Mouse (Mus musculus) lung, postnatal 25 days (tissue): ENCODE data around the gene Mrpl38.

Source experiments
- DNase-seq: peaks from one replicate; pipeline ENCODE4 v3.0.0; 2022; ENCODE audit warnings: low spot score

Mrpl38 gene

DNA sequence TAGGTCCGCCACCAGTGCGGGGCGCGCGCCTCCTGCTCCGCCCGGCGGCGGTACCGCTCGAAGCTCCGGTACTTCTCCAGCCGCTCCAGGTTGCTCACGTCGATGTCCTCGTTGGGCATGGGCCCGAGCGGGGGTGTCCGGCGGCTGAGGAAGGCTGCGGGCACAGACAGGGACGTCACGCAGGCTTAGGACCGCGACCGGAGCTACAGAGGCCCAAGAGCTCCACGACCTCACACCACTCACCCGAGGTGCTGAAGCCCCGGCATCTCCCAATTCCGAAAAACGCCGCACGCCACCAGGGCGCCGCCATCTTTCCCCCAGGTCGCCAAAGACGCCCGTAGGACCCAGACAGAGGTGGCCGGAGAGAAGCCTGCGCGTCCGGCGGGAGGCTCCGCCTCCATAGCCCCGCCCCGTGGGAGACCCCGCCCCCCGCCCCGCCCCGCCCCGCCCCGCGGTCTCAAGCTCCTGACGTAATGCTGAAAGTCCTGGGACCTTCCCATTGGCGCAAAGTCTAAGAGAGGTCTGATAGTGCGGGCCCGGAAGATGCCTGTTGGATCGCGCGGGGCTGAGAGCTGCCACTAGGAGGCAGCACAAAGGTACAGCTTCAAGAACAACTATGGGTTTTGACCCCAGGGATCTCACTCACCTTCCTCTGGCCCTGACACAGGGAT, at the start of gene Mrpl38:
Gene Mrpl38 (minus strand): TSS at position 401 of the 671 bp plus-strand sequence.
- DNase-seq: peak; percentile 93

DNA sequence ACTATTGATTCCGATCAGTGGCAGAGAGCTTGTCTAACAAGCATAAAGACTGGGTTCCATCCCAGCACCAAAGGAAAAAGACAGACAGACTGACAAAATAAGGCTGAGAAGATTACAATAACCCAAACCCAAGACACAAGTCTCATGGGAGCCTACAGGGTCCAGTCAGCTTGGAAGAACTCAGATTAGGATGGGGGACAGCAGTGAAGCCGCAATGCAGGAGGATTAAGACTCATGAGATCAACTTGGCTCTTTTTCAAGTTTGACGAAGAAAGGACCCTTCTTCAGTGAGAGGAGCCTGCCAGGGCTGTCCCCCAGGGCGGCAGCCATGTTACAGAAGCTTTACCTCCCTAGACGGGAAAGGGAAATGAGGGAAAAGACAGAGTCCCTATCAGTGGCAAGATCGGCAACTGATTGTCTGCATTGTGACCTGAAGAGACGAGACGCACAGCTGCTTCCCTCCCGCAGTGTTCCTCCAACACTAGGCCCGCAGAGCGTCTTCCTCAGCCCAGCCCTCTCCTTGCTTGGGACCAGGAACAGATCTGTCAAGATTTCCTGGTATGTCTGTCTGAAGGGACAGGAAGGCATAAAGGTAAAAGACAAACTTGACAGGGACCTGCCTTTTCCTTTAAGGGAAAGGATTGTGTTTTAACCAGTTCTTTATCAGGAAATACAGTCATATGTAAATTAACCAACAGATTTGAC, 48.7 kb upstream of the Mrpl38 start:
- no peak for DNase-seq

DNA sequence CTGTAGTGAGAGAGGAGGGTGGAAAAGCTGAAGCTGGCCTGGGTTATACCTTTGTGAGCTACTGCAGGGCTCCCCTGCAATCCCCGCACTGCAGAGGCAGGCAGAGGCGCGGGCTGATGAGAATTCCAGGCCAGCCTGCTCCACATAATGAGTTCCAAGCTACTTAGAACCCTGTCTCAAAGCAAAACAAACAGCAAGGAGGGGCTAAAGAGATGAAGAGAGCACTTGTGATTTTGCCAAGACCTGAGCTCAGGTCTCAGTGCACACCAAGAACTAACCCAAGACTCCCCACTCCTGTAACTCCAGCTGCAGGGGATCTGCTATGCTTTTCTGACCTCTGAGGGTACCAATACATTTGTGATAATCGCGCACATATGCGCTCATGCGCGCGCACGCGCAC, 47.7 kb upstream of the Mrpl38 start:
- DNase-seq: no peak

DNA sequence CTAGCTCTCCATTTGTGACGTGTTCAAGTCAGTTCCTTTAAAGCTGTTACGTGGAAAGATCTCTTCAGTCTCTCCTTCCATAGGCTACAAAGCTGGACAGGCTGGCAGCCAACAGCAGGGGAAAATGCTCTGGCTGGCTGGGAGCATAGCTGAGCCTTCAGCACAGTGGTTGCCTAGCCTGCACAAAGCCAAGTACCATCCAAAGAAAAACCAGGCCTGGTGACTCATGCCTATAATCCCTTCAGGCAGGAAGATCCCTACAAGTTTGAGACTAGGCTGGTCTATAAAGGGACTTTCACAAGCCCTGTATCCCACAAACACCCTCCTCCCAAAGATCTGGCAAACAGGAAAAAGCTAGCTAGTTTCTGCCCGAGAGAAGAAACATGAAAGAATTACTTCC, 47.2 kb upstream of the Mrpl38 start:
- DNase-seq: no peak

DNA sequence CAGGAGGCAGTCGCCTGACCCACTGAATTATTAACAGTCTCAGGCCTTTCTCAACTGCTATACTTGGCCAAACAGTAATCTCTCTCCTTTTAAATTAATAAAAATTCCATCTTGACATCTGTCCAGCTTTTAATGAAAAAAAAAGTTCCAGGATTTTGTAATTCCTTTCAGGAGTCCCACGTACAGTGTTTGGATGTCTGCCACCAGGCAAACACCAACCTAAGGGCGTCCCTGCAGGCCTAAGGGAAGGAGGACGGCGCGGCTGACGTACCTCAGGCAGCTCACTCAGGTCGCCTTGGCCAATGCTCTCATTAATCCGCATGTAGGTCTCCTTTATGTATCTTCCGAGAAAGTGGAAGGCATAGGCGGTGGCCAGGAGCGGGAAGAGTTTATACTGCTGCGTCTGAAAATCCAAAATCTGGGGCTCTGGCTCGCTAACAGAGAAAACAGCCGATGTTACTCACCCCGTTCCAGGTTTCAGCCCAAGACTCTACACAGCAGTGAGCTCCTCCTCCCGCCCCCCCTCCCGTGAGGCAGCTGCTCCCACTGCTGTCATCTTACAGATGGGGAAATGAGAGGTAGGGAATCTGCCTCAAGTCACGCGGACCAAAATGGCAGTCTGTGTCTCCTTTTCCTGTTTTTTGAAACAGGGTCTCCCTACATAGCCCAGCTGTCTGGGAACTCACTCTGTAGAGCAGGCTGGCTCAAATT, 39.9 kb upstream of the Mrpl38 start:
- peak; percentile 62 for DNase-seq

DNA sequence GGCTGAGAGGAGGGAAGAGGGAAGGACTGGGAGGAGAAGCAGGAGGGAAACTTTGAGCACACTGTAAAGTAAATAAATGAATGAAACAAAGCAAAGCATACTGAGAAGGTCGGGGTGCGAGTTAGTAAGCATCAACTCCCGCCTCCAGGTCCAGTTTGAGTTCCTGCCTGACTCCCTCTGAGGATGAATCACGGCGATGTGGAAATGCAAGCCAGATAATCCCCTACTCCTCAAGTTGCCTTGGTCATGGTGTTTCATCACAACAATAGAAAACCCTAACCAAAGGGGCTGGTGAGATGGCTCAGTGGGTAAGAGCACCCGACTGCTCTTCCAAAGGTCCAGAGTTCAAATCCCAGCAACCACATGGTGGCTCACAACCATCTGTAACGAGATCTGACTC, 37.3 kb upstream of the Mrpl38 start:
- DNase-seq: no peak

DNA sequence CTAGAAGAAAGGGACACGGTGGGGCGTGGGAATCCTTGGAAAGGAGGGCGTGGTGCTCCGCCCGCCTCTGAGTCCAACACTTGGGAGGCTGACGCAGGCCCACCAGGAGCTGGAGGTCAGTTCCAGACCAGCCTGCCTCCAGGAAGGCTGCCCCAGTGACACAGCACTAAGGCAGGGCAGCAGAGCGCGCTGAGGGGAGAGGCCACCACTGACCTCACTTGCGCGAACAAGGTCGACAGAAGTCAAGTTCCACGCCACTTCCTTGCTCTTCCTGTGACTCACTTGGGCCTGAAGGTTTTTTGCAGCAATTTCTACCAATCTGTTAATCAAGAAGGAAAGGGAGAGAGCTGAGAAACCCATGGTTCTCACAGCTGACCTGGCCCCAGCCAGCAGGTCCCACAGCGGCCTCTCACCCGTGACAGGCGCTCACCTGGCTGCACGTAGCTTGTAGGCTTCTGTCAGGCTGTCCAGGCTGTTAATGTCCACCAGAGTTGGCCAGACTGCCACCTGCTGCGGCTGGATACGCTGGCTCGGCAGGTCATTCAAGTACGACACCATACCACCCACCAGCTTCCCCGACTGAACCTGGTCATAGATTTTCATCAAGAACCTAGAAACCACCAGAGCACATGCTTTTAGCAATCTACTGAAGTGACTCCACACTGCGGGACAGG, 36.2 kb upstream of the Mrpl38 start:
- DNase-seq: no peak

DNA sequence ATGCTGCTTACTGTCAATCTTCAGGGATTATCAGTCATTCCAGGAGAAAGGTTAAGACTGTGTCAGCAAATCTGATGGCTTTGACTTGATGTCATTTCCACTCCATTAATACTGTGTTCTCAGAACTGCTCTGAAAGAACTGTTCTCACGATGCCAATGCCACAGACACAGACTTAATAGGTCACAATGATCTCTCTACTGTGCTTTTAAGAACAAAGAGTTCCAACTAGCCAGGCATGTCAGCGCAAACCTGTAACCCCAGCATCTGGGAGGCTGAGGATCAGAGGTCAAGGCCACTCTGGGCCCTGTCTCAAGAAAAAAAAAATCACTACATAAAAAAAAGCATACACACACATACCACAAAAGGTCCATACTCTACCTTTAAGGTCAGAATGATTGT, 33.3 kb upstream of the Mrpl38 start:
- DNase-seq: no peak

DNA sequence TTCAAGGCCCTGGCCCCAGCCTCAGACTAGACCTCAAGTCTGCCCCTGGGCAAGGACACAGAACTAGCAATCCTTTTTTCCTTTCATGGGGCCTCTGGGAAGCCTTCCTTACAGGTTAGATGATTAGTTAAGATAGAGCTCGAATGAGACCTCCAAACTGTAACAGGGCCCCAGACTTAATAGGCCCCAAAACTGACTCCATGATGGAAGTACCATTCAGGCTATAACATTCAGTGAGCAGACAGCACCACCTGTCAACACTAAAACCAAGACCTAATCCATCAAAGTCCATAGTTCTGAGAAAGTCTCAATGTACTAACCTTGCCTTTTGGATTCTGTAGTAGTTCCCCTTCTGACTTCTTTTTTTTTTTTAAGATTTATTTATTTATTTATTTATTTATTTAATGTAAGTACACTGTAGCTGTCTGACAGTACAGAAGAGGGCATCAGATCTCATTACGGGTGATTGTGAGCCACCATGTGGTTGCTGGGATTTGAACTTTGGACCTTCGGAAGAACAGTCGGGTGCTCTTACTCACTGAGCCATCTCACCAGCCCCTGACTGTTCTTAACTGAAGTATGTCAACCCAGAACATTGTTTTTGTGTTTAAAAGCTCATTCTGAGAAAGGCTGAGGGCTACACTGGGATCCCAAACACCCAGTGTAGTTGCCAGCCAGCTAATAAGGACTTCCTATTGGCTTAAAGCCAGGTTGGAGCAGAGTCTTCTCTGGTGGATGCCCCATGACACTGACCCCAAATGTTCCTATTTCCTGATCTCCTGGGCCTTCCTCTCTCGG, 31.5 kb upstream of the Mrpl38 start:
- no peak for DNase-seq

DNA sequence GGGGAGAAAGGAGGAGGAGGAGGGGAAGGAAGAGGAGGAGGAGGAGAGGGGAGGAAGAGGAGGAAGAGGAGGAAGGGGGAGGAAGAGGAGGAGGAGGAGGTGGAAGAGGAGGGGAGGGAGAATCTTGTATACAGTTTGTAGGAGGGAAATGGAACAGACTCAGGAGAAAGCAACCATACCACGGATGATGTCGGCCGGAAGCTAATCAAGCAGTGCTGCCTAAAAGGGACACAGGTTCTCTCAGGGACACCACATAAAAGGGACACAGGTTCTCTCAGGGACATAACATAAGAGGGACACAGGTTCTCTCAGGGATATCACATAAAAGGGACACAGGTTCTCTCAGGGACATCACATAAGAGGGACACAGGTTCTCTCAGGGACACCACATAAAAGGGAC, 30.5 kb upstream of the Mrpl38 start:
- DNase-seq: no peak

DNA sequence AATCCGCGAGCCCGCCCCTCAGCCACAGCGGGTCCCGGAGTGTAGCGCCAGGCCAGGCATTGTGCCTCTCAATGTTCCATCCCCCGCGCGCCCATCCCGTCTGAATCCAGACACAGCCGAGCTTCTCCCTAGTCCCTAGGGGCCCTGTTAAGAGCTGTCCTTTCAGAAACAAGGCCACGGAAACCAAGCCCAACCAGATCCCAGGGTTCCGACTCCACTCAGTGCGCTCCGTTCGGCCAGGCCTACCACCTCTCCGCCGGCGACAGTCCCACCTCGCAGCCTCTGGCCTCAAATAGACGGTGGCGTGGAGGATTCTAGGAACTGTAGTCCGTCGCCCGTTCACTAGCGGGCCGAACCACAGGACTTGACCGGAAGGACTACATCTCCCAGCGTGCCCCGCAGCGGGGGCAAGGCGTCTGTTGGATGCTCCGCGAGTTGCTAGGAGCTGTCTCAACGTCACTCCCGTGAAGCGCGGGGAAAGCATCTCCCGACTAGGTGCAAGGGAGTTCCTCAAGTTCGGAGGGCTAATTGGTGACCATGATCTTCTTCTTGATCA, 29.3 kb upstream of the Mrpl38 start, which contains the start of gene Fbf1:
Gene Fbf1 (minus strand): TSS at position 283 of the 556 bp plus-strand sequence.
- peak; percentile 96 for DNase-seq

DNA sequence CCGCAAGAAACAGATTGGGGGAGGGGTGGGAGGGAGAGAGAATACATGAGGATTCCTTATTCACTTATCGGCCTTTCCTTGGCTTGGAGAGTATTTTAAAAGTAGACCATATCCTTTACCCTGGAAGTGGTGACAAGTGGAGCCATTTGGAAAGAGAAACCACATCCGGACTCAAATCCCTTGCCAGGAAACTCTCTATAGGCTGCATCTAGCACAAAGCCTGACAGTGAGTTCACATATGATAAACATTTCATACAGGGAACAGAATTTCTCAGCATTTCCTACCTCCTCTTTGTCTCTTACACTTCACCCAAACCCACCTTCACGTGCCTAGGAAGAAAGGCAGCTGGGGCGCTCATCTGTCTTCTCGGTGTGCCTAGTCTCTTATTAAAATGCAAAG, 28.6 kb upstream of the Mrpl38 start:
- DNase-seq: no peak

DNA sequence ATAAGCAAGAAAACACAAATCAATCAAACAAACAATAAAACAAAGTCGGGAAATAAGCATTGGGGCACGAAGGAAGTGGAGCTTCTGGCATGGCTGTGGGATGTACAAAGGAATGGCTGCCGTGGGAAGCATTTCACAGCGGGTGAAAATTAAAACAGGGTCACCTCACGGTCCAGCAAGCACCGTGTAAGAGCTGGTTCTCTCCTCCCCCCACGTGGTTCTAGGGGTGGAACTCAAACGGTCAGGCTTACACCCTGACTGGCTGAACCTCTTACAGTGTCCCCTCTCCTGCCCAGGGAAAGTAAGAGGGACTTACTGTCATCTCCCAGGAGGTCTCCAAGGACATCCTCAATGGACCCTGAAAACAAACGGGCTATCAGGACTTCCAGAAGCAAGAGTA, 24.3 kb upstream of the Mrpl38 start:
- DNase-seq: no peak

DNA sequence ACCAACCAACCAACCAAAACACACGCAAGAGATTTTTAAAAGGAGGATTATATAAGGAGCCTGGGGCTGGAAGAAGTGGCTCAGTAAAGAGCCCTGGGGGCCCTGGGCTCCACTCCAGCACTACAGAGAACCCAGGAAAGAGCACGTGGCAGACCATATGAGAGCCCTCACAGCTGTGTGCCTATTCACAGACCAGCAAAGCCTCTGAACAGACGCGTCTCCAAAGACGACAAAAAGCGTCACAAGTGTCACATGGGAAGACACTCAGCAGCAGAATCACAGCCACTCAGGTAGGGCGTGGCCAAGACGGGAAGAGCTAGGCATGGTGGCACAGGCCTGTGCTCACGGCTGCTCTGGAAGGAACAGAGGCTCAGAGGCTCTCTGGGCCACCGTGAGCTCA, 23.5 kb upstream of the Mrpl38 start:
- DNase-seq: no peak

DNA sequence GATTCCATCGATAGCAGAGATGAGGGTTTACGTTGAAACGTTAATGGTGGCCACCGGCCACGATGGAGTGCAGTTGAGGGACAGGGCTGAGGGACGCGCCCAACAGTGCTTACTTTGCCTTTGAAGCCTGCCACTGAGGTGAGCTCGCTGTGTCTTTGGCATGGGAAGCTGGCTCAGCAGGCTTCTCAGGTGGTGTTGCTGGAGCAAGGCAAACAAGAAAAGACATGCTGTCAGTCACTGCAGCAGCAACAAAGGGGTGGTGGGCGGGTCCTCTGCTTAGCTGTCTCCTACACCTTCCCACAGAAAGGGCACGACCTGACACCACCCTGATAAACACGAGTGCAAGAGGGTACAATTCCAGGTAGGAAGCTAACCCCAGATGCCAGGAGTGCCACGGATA, 22.6 kb upstream of the Mrpl38 start:
- no peak for DNase-seq

DNA sequence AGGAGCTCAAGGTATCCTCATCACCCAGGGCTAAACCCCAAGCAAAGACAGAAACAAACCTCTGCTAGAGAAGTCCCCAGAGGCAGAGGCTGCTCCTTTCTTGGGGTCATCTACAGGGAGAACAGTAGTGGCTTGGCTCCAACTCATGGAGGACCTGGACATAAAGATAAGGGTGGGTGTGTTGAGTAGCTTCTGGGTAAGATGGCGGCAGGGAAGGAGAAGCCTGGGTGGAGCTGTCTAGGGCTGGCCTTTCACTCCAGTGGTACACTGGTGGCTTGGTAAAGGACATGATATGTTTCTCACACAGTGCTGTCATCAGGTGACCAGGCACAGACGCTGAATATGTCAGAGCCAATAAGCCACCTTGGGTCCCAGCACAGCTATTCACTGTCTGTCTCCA, 12.3 kb upstream of the Mrpl38 start:
- DNase-seq: no peak

DNA sequence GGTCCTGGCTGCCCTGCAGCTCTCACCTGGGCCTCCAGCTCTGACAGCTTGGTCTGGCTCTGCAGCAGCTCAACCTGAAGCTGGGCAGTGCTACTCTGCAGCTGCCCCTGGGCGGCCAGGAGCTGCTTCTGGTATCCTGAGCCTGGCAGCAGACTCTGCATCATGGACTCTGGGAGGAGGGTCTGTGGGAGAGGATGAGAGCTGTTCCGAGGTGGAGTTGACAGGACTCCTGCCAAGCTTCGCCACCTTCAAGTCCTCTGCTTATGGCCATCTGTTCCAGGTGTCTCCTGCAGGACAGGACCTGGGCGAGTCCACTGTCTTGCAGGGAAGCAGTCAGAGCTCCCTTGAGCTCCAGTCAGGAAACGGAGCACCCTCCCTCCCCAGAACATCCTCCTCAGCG, 10.7 kb upstream of the Mrpl38 start:
- DNase-seq: no peak

DNA sequence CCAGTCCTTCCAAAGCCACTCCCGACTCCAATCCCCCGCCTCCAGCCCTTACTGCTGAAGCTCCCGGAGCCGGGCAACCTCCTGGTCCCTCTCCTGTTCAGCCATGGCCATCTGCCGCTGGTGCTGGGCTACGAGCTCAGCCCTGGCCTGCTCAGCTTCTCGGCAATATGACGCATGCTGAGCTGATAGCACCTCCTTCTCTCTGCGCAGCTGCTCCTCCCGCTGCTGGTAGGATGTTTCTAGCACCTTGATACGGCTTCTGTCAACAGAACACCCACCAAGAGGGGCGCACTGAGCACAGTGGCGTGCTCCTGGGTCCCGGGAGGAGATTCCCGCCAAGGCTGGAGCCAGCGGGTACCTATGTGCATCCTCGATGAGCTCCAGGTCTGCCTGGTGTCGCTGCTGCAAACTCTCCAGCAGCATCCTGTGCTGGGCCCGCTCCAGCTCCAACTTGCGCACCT, 10.1 kb upstream of the Mrpl38 start:
- no peak for DNase-seq

DNA sequence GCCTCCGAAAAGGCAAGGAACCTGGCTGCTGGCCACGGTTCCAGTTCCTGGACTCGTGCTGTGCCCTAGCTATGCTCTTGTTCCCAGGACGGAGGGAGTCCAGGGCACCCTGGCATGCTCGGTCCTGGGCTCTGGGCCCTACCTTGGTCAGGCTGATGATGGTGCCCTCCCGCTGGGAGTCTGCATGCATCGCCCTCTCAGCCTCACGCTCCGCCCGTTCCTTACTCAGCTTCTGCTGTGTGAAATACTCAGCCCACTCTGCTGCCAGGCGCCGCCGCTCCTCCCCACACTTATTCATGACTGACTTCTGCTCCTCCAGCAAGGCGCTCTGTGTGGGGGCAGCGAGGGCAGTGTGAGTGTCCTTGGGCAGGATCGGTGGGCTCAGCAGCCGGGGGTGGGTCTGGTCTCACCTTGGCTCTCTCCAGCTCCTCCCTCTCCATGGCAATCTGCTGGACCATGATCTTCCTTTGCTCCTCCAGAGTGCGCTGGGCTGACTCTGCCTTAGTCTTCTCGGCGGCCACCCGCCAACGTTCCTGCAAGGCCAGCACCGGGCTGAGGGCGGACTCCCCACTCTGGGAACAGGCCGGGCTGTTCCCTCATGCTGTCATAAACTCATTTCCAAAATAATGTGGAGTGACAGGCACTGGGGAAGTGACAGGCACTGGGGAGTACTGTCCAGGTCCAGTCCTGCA, 7.8 kb upstream of the Mrpl38 start:
- peak; percentile 45 for DNase-seq

DNA sequence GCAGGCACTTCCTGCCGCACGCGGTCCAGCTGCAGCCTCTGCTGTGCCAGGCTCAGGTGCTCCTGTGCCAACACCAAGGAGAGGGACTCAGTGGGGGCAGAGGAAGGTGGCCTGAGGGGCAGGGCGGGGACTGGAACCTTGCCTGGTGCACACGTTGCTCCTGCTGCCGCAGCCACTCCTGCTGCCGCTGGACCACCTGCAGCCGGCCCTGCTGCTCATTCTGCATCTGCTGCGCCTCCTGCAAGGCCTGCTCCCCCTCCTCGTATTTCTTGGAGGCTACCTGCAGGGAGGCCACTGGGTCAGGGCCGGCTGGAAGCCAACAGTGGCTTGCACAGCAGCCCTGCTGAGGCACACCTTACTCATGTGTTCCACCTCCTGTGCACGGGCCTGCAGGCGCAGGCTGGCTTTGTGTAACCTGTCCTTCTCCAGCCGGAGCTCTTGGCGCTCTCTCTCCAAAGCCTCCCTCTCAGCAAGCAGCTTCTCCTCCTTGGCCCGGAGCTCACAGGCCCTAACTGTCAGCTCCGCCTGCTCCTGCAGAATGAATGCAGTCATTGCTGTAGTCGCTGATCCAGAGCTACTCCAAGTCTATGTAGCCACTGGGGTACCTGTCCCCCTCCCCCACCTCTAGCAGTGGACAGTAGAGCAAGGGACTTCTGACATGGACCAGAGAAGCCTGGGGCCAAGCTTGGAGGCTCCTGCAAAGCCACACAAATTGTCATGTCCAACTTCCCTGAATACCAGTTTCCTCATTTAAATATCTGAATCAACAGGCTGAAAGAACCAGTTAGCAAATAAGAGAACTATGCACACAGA, 7.0 kb upstream of the Mrpl38 start:
- no peak for DNase-seq
